Mouse (Mus musculus) mouse embryonic stem cell (cell line): ENCODE results near the gene Capza1.
"Not testable (repeated sequence)": the region's sequence is repeated elsewhere in the genome, so short reads cannot be mapped to it uniquely, and the experiment has no call there.

ENCODE experiments used
- in situ Hi-C, 2 experiments: fragments of 300-500 bp; cut with MboI; formaldehyde crosslinking; loops; 1 replicate in 1 of 2; 3 replicates in 1 of 2; pipeline ENCODE4 v1.14.3; 2019 to 2020; ENCODE audit warnings: low sequenced_read_pairs in 2 of 2, low pct_unique_long_range_greater_than_20kb in 1 of 2, mixed read lengths in 1 of 2; ENCODE audit not compliant: unreplicated experiment in 1 of 2

The Capza1 gene

DNA sequence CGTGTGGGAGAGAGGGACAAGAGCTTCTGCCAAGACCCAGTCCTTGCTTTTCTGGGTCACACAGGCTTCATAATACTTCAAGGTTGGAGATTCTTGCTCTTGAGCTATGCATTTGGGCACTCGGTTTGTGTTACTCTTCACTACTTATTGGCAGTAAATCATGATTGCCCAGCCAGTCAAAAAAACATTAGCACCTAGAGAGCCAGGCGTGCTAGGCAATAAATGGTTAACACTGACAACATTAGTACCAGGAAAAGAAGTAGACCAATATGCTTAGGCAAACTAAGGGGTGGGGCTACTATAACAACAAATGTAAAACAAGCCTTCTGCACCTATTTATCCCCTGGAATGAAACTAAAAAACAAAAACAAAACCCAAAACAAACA lies 45.6 kb downstream of the Capza1 start:
- in situ Hi-C loops = no loop called here

DNA sequence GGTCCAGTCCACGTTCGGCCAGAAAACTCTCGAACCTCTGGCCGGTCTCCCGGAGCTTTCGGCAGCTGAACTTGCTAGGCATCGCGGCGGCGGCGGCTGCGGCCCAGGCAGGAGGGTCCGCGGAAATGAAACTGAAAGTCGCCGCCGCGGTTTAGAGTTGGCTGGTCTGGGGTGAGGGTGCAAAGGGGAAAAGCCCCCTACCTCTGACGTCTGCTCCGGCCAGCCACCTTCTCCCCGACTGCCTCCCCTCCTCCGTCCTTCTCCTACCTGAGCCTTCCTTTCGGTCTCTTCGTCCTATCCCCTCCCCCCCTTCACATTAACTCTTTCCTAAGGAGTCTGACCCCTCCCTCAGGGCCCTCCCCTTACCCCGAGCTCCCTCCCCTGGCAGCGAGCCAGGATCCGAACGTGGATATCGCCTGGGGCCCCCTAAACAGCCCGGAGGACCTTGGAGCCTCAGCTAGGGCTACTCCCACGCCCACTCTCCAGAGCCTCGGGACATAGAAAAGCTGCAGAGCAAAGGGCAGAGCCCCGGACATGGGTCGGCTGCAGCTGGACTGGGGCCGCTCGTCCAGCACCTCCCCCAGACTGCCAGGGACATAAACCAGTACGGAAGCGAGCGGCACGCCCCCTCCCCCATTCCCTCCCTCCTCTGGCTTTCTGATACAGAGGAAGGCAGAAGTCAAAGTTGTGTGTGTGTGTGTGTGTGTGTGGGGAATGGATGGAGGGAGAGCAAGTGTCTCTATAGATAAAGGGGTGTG lies 46.1 kb downstream of the Capza1 start, which contains the start of gene Mov10:
TSS of gene Mov10 (minus strand) at position 573 of the 758 bp plus-strand sequence.
- in situ Hi-C loops = no loop called here

DNA sequence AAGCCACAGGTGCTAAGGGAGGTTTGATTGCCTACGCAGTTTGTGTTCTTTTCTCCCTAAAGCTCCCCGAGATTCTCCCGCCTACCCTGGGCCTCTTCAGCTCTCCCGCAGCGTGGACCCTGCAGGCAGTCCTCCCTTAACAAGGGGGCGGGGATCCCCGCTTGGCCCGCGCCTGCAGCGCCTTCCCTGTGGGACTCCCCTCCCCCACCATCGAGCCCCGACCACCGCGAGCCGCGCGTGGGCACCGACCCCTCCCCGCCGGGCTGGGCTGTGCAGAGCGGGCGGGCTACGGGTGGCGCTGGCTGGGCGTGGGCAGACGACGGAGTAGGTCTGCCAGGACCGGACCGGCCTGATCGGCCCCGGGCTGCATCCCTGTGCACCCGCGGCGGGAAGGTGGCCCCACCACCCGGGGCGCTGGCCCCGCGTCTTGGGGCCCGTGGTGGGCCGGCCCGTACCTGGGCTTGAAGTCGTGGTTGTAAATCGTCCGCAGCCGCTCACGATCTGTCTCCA lies 46.8 kb downstream of the Capza1 start:
- in situ Hi-C loops = no loop called here

DNA sequence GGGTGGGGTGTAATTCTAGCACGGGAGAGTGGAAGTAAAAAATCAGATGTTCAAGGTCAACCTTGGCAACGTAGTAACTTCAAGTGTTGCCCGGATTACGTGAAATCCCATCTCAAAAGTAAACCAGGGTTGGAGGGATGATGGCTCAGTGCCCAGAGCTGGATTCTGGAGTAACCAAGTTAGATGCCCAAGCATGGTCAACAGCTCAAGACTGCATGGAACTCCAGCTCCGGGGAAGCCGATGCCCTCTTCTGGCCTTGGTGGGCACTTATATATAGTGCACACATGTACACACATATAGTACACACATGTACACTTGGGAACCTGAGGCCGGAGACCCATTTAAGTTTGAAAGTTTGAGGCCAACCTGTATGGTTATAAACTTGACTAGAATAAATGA lies 48.2 kb downstream of the Capza1 start:
- in situ Hi-C loops = no loop called here

DNA sequence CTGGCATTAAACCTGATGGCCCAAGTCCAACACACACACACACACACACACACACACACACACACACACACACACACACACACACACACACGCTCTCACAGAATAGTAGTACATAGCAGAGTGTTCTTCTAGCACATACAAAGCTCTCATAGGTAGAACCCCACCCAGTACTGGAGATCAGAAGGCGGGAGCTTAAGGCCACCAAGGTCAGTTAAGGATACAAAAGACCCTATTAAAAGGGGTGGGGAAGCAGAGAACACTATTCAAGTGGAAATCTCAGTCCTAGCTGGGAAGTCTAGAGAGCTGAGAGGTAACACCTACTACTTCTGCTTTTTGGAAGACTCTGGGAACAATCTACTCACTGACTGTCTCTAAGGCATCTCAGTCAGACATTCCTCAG lies 49.0 kb downstream of the Capza1 start:
- in situ Hi-C loops = no loop called here

DNA sequence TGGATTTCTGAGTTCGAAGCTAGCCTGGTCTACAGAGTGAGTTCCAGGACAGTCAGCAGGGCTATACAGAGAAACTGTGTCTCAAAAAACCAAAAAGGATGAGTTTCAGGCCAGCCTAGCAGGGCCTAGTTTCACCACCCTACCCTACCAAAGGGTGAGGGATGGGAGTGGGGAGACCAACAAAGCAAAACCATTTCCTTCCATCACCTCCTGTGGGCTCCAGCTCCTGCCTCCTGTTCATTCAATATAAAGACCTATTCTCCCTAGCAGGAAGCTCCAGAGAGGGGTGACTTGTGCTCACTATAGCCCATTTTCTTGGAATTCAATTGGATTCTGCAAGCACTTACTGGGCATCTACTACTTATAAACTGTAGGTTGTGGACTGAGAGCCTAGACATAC lies 49.6 kb downstream of the Capza1 start:
- in situ Hi-C loops = no loop called here

DNA sequence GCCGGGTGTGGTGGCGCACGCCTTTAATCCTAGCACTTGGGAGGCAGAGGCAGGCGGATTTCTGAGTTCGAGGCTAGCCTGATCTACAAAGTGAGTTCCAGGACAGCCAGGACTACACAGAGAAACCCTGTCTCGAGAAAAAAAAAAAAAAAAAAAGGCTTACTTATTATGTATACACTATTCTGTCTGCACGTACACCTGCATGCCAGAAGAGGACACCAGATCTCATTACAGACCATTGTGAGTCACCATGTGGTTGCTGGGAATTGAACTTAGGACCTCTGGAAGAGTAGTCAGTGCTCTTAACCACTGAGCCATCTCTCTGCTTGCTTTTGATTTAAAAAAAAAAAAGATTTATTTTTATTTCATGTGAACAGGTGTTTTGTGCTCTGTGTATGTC lies 51.1 kb downstream of the Capza1 start:
- in situ Hi-C loops = not testable (repeated sequence)

DNA sequence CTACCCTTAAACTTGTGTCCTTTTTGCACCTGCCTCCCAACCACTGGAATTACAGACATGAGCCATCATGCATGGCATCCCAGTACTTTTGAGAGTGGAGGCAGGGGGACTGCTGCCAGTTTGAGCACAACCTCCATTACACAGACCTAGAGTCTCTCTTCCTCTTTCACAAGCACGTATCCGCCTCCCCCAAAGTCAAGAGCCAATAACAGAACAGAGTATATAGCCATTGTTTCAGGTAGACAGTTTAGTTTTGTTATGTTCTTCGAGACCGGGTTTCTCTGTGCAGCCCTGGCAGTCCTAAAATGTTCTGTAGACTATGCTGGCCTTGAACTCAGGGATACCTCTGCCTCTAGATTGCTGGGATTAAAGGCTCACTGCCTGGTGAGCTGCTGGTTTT lies 52.1 kb downstream of the Capza1 start:
- in situ Hi-C loops = no loop called here

DNA sequence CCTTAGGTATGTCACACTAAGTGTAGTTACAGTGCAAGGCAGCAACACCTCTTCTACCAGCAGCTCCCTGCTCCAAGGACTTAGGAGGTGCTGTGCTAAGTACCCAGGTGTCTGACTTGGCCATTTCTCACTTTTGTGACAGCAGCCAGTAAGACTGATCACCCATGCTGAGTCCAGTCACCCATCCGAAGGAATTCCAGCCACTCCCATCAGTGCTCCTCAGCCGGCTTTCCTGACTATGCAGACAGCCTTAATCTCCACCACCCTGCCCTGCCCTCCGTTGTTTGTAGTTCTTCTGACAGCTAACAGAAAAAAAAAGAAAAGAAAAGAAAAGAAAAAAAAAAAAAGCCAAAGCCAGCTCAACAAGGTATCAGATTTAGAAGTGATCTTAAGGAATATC lies 52.6 kb downstream of the Capza1 start:
- in situ Hi-C loops = no loop called here

DNA sequence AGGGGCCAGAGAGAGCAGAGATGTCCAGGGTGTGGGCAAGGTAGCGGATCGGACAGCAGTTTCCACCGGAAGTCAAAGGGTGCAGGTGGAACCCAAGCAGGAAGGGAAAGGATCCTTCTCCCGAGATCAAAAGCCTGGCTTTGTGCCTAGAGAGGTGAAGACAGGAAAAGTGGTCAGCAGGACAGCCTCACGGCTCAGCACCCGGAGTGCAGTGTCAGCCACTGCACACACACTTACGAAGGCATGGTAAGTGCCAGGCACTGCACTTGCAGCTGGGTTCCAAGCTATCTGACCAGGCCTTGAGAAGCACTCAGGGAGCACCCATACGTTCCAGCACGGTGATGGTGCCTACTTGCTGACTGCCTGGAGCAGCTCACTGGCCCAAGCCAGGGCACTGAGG lies 58.8 kb downstream of the Capza1 start:
- in situ Hi-C loops = no loop called here

DNA sequence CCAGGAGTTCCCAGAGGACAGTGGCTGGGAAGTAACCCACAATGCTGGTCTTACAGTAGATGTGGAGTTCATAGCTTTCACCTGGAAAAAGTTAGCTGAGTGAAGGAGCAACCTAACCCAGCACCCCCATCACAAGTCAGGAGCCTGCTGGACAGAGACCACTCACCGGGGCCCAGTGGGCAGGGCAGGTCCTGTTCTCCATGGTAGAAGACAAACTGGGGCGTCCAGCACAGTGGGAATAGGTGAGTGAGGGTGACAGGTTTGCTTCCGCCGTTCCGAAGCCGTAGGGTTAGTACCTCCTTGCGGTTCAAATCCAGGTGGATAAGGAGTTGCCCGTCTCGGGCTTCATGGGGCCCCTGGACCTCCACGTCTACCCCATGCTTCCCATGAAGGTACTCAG lies 60.0 kb downstream of the Capza1 start:
- in situ Hi-C loops = no loop called here

DNA sequence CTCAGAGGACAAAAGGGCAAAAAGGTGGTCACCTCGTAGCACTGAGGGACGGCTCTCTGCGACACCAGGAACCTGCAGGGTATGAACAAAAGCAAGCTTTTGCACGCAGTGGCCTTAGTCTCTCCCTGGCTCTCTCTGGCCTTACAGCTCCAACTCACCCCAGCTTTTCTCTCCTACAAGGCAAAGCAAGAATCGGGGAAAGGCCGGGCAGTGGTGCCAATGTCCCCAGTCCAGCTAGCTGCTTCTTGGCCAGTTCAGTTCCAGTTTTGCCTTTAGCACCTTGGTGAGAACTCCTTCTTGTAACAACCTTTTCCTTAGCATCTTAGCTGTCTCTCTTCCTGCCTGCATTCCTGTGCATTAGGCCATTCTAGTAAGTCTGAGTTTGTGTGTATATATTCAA lies 62.8 kb downstream of the Capza1 start:
- in situ Hi-C loops = no loop called here

DNA sequence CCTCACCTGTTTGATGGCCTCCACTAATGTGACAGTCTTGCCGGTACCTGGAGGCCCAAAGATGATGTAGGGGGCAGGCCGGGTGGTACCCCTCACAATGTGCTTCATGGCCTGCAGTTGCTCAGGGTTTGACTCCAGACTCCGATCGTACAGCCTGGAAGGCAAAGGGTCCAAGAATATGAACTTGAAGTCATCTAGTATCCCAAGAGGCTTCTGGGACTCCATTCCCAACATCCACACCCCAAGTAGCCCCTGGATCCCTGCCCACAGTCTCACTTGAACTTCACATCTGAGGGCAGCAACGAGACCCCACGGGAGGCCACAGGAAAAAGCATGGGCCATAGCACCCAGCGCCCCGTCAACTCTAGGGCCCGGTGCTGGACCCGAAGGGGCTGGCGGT lies 63.6 kb downstream of the Capza1 start:
- in situ Hi-C loops = no loop called here

DNA sequence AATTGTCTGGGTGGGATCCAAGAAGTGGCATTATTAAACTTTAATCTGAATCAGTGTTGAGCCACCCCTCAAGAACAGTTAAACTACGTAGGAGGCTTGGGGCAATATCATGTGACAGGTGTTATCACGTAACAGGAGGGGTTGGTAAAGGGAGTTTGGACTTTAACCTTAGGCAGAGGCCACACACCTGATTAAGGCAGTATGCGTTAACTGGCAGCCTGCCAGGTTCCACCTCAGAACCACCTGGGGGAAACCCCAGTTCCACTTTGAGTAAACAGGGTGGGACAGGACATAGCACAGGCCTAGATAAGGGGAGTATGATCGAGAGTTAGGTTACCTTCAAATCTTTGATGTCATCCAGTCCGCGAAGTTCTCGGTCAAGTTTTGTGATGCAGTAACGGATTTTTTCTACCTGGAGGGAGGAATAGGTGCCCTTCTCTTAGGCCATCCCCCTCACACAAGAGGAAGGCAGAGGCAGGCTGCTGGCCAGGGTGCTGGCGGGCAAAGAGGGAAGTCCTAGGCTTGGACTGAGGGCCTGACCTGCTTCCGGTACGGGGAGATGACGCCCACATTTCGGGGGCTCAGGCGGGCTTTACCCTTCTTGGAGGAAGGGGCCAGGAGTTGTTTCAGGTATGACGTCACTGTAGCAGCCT lies 67.7 kb downstream of the Capza1 start:
- in situ Hi-C loops = loop anchor here in 1 of 2 experiments (25.0 kb wide), 1 partner anchor 166 kb away; the partner anchor contains the start of gene Wnt2b

DNA sequence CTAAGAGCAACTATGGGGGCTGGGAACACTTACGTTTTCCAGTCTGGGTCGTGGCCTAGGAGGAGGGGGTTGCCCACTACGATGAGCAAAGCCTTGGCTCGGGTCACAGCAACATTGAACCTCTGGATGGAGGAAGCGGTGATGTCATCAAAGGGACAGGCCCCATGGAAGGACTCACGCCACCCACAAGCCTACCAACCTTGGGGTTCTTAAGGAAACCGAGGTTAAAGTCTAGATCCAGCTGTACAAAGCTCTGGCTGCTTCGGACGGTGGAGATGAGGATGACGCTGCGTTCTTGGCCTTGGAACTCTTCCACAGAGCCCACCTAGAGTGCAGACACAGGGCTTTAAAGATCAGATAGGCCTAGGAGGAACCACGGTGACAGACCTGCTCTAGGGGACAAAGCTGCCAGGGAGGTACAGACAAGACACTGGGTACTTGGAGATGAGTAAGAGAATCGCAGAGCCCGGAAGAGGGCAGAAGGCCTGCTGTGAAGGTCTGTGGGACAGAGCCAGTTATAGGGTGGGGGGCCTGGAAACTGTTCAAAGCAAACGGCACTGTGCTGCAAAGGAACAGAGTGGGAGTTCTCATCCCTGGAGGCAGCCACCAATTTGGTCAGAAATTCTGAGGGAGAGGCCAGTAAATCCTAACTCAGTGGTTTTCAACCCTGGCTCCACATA lies 68.5 kb downstream of the Capza1 start:
- in situ Hi-C loops = loop anchor here in 1 of 2 experiments (25.0 kb wide), 1 partner anchor 166 kb away; the partner anchor contains the start of gene Wnt2b

DNA sequence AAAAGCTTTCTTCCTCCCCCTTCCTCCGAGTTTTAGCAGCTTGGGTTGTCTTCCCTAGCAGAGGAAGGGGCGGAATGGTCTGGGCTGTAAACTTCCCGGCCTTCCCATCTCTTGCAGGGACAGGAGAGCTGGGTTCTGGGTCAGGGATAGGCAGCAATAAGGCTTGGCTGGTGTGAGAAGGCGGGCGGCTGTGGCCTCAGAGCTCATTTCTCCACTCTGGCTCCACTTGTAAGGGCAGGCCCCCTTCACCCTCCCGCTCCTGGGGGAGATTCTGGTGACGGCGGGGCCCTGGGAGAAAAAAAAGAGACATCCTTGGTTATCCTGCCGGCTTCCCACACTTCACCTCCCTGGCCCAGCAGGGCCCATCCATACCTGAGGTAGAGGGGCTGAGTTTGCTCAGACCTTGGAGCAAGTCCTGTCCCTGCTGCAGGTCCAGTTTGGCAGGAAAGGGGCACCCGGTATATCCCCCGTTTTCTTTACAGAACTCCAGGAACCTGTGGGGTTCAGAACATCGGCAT lies 69.3 kb downstream of the Capza1 start:
- in situ Hi-C loops = loop anchor here in 1 of 2 experiments (25.0 kb wide), 1 partner anchor 167 kb away; the partner anchor contains the start of gene Wnt2b

DNA sequence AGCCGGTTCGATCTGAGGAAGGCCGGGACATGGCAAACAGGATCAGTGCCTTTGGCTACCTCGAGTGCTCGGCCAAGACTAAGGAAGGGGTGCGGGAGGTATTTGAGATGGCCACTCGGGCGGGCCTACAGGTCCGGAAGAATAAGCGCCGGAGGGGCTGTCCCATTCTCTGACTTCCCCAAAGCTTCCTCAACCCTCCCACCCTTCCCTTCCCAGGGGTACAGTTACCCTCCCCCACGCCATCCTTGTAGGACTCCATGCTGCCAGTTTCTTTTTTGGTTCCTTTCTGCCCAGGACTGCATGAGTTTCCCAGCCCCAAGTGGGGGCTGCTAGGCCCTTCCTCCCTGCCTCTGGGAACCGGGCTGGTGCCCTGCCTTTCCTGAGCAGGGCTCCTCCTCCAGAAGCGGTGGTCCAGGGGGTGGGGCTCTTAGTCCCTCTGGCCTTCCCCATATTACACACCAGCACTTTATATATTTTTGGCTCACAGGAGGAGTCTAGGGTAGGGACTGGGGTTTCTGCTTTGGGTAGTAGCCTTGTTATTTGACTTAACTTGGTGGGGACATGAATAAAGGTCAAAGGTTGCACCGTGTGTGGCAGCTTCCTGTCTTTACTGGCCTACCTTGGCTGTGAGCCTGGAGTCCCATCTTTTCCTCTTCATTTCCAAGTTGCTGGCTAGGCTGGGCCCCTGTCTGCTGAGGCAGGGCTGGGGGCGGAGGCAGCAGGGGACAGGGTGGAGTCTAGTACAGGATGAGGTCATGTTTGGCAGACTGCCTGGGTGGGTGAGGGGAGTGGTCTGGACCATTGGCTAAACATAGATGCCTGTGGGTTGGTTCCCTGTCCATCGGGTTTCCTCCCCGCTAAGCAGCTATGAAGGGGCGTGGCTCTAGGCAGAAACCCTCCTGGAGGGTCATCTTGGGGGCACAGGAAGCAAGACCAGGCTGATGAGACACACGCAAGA lies 70.2 kb downstream of the Capza1 start:
- in situ Hi-C loops = loop anchor here in 1 of 2 experiments (25.0 kb wide), 1 partner anchor 168 kb away; the partner anchor contains the start of gene Wnt2b
